Mouse (Mus musculus): ENCODE measurements around the gene Akap12.
A peak's percentile ranks its signal among the peaks of the same experiment; 100 is the strongest.

Akap12 gene

DNA sequence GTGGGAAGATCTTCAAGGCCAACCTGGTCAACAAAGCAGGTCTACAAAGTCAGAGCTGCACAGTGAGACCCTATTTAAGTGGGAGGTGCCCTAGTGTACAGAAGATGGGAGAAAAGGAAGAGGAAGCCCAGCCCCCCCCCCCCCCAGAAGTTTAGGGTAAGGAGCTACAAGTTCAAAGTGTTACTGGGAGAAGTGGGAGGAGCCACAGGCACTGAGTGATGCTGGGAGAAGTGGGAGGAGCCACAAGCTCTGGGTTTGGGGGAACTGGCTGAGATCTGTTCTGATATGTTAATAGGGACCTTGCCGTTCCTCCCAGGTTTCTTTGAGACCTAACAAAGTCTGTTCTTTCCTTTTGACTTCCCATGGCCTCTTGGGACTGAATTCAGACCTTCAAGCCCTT is 18.6 kb downstream of the Akap12 start:
- no peak for DNase-seq (ENCODE audit: low spot score in 2 of 2)

DNA sequence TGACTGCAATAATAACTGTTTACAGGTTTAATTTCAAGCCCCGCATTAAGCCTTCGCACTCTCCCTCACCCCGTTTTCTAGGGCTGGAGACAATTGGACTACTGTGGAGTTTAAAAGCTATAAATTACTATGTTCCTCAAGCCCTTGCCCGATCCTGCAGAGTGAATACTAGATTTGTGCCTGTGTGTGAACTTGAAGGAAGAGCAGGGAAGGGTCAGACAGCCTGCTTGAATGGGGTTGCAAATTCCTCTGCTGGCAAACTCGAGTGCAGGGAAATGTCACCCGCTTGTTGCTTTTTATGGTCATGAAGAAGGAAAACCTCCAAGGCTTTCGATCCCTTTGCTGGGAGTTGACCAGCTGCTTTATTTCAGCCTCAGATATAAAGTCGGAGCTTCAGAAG is 19.6 kb downstream of the Akap12 start:
- DNase-seq (ENCODE audit: low spot score in 2 of 2), result no peak

DNA sequence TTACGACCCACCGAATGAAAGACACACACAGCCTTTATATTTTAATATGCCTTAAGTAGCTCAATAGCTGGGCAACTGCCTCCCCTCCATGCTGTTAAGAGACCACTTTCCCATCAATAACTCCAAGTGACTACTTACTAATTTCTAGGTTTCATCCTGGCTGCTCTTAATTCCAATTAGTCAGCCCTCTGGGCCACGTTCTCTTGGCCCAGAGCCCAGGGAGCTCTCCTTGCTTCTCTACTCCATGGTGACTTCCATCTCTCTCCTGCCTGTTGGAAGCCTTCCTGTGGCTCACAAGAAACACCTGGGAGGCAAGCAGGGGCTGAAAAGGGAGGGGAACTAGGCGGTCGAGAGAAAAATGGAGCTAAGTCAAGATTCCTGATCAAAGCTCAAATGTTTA is 23.0 kb downstream of the Akap12 start:
- no peak for DNase-seq (ENCODE audit: low spot score in 2 of 2)

DNA sequence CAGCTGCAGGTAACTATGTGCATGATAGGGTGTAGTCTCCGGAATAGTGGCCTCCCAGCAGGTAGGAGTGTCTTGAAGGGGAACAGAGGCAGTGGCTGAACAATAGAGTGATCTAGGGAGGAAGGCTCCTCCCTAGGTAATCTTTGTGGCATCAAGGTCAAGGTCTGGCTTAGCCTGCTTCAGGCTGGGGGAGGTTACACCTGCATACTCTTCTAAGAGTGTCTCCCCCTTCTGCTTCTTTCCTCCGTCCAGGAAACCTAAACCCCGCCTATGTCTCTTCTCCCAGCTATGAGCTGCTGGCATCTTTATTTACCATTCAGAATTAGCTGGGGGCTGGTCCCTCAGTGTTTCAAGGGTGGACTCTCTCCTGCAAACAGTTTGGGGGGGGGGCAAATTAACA is 23.5 kb downstream of the Akap12 start:
- no peak for DNase-seq (ENCODE audit: low spot score in 2 of 2)

DNA sequence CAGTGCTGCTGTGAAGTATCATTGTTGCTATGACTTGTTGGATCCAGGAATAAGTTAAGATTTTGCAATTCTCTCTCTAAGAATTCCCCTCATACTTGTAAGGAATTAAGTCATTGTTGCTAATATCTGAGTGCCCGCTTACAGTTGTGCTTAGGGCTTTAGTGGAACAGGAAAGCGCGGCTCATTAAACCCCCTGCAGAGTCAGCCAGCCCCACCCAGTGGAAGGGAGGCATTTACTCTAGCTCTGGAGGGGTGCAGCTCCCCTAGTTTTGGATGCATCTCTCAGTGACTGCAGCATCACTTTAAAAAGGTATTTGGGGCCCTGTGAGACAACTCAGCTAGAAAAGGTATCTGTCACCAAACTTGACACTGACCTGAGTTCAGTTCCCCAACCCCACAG is 24.0 kb downstream of the Akap12 start:
- no peak for DNase-seq (ENCODE audit: low spot score in 2 of 2)

DNA sequence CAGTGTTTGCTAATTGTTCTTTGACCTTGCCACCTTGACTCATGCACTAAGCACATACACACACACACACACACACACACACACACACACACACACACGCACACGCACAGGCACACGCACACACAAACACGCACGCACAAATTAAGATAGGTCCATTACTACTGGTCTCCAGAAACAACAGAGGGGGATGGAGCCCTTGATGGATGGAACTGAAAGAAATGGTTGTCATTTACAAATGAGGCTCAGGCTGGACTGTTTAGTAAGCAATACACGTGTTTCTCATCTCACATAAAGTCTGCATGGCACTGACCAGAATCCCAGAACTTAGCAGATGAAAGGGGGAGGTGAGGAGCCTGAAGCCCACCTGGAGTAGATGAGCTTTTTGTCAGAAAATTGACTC is 24.4 kb downstream of the Akap12 start:
- no peak for DNase-seq (ENCODE audit: low spot score in 2 of 2)

DNA sequence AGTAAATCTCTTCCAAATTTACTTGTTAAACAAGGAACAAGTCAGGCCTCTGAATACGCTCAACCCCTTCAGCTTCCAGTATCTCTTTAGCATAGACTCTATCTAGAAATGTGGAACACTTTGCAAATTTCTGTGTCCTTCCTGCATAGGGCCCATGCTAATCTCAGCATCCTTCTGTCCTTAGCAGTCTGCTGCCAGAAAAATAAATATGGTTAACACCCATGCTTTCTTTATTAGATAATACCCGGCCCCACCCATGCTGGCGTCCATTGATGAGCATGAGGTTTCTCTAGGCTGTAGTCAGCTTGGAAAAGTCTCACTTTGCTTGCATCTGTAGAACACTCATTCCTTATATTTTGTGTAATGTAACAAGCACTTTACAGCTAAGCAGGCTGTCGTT is 27.2 kb downstream of the Akap12 start:
- no peak for DNase-seq (ENCODE audit: low spot score in 2 of 2)

DNA sequence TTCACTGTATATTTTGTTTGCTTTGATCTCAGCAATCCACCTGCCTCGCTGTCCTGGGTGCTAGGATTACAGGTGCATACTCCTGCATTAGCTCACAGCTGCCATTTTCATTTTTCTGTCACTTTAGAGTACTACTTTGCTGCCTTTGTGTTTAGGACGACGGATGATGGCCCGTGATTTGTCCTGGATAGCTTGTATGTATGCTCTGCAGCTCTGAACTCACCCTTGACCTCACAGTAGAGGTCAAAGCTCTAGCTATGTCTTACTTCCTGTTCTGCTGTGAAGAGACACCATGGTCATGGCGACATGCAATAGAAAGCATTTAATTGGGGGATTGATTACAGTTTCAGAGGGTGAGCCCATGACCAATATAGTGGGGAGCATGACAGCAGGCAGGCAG is 37.4 kb downstream of the Akap12 start:
- no peak for DNase-seq (ENCODE audit: low spot score in 2 of 2)

DNA sequence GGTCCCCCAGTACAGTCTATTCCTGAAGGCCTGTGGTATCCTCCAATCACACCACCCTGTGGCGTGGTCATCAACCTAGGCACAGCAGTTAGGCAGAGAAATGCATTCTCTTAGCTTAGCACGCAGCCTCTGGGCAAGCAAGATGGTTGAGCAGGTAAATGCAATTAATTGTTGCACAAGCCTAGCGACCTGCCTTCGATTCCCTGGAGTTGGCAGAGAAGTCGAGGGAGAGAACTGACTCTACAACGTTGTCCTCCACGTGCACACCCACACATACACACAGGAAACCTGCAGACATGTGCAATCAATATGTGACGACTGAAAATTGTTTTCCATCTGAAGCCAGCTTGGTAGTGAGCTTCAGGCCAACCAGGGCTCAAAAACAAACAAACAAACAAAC is 57.7 kb downstream of the Akap12 start:
- DNase-seq (ENCODE audit: low spot score in 2 of 2), result no peak

DNA sequence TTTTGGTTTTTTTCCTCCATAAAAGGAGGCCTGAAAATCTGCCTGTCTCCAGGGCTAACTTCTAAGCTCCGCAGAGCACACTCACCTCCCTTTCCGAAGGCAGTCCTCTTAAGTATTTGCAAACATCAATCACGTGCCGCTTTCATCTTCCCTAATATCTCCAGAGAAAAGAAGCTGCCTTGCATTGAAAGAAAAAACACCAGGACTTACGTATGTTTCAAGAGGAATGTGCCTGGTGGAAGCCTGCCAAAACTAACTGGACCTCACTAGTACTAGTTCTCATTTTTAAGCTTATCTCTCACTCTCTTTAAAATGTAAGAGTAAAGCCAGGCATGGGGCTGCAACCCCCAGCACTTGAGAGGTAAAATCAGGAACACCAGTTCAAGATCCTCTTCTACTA is 59.4 kb downstream of the Akap12 start:
- no peak for DNase-seq (ENCODE audit: low spot score in 2 of 2)

DNA sequence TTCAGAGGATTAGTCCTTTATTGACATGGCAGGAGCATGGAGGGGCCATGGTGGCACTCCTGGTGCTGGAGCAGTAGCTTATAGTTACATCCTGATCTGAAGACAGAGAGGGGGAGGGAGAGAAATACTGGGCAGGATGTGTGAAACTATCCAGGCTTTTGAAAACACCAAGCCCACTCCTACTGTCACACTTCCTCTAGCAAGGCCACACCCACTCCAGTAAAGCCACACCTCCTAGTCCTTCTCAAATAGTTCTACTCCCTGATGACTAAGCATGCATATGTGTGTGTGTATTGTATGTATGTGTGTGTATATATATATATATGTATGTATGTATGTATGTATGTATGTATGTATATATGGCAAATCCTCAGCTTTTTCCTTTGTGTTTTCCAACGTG is 61.5 kb downstream of the Akap12 start:
- DNase-seq (ENCODE audit: low spot score in 2 of 2), result no peak

DNA sequence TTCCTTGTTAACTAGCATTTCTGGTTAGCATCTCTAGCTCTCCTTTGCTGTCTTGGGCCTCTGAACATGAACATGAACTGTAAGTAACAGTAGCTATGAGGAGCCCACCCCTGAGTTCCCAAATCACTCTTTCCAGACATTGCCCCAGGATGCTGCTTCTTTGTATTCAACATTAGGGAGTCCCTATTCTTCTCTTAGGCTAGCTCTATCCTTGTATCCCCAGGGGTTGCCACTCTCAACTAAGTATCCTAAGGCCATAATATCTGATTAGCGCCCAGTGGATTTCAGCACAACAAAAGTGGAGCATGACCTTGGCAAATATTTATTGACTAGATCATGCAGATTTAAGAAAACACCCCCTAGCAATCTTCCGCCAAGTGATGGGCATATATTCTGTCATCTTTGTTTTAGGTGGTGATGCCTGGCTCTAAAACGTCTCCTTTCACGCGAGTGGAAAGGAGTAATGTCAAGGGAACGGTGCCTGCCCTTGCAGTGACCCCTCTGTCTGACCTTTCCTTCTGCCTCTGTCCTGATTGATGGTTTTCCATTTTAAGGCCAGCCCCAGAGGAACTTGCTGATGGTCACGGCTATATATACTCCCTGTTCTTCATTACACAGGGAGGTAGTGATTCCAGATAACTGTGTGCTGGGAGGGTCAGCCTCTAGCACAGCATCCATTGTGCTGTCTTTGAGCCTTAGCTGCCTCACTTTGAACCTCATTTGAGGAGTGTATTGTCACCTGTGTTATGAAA is 66.2 kb downstream of the Akap12 start:
- no peak for DNase-seq (ENCODE audit: low spot score in 2 of 2)

DNA sequence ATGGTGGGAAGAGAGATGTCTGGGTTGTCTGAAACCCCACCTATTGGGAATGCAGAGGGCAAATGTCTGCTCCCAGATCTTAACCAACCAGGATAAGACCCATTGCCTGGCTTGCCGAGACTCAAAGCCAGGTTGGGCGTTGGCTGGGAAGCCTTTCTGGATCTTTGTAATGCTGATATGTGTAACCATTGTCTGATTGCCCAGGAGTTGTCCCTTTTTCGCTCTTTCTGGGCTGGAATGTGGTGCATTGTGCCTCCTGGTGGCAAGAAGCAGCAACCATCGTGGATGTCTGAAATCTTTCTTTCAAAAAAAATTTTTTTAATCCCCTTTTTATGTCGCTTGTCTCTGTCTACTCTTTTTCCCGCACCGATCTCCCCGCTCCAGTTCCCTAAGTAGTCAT is 67.1 kb downstream of the Akap12 start:
- DNase-seq (ENCODE audit: low spot score in 2 of 2), result peak; percentile 31 to 49

DNA sequence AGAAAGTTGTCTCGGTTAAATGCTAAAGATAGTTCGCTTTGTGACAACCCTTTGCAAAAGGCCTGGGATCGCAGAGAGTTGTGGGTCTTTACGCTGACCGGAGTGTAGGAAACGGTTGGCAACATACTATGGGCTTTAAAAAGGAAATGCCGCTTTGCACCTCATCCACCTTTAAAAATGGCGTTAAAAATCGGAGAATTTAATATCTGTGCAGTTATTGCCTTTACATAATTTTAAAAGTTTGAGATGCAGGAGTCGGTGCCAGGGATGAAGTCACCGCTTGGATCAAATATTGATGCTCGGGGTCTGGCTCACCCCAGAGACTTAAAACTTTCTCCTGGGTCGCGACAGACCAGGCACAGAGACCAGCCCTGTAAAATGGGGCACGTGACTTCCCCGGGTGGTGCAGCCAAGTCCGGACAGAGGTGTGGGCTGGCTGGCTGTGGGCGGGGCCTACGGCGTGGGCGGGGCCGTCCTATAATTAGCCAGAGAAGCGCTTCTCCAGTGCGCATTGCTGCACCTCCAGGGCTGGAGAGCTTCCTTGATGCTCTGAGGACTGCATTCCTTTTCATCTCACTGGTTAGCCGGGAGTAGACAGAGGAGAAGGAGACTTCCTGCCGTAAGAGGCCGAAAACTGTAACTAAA is 68.0 kb downstream of the Akap12 start:
- peak; percentile 60 to 61 for DNase-seq (ENCODE audit: low spot score in 2 of 2)

DNA sequence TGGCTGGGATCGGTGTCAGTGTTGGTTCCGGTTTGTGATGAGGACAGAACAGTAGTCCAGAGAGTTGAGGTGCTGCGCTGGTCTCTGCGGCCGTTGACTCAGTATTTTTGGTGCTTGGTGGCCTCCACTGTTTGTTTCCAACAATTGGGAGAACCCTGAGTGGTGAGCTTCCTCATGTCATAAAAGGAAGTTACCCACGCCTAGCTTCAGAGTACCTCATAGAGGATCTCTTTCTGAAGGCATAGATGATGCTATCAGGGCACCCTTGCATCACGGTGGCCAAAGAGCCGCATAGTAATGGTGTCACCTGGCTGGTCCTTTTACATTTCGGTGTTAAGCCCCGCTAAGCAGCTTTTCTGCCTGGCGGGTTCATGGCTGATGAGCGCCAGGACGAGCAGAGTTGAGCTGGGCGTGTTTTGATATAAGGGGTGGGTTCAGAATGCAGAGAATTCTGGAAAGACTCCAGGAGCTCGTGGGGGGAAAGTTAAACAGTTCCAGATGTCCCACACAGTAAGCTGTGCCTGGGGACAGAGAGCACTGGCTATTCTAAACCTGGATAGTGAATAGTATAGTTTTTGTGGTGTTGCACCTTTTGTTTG is 72.8 kb downstream of the Akap12 start:
- no peak for DNase-seq (ENCODE audit: low spot score in 2 of 2)

DNA sequence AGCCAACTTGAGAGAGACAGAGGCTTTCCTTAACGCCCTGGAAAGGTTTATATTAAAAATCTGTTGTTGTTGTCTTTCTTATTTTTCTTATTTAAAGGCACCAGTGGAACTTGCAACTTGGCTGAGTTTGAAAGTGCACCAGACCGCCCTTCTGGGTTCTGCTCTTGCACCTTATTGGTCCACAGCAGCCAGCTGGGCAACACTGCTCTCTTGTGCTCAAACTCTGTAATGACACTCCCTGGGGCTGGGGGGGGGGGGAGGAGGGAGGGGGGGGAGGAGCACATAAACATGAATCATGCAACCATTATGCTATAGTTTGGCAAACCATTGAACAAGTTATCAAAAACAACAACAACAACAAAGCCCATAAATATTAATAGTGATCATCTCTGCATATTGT is 75.2 kb downstream of the Akap12 start:
- no peak for DNase-seq (ENCODE audit: low spot score in 2 of 2)

DNA sequence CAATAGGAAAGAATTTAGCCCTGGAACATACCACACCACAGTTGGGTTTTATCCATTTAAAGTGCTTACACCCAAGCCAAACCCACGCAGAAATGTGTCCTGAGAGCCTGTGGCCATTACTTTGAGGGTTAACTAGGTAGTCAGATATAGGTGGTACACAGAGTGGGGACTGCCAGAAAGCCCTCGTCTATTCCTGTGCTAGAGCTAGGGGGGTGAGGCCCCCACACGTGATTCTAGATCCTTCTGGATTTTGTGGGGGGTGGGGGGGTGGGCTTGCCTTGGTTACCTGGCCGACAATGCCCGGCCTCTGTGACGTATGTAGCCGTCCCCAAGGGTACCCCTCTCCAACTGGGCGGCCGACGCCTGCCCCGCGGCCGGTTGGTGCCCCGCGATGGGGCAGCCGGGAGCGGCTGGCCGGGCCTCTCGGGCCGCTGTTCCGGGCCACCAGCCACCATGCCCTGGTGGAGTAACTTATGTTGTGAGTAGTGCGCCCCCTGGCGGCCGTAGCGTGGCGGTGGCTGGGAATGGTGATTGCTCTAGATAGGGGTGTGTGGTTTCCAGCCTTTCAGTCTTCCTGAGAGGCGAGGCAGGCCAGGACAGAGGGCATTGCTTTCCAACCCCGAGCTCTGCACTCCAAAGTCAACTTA is 80.4 kb downstream of the Akap12 start:
- peak; percentile 83 to 88 for DNase-seq (ENCODE audit: low spot score in 2 of 2)

DNA sequence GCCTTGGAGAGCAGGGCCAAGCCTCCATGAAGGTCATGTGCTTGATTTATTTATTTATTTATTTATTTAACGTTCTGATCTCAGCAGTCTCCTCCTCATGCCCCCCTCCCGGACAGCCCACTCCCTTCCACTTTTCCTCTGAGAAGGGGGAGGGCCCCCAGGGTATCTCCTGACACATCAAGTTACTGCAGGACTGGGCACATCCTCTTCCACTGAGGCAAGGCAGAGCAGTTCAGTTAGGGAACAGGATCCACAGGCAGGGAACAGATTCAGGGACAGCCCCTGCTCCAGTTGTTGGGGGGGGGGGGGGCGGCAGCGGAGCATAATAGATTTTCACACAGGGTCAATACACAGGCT is 80.9 kb downstream of the Akap12 start:
- DNase-seq (ENCODE audit: low spot score in 2 of 2), result no peak

DNA sequence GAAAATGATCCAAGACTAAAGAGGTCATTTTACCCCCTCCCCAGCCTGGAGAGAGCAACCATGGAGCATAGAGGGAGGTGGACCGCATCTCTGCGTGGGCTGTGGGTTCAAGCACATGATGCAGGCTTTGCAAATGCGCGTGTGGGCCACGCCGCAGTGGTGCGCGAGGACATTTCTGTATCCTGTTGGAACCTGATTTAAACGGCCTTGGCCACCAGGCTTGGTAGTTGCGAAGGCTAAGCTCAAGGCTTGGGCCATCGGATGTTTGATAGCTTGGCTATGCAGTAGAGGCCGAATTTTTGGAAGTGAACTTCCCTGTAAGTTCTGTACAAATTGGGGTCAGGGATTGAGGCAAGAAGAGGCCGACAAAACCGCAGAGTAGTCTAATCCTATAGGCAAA is 81.4 kb downstream of the Akap12 start:
- DNase-seq (ENCODE audit: low spot score in 2 of 2), result no peak

DNA sequence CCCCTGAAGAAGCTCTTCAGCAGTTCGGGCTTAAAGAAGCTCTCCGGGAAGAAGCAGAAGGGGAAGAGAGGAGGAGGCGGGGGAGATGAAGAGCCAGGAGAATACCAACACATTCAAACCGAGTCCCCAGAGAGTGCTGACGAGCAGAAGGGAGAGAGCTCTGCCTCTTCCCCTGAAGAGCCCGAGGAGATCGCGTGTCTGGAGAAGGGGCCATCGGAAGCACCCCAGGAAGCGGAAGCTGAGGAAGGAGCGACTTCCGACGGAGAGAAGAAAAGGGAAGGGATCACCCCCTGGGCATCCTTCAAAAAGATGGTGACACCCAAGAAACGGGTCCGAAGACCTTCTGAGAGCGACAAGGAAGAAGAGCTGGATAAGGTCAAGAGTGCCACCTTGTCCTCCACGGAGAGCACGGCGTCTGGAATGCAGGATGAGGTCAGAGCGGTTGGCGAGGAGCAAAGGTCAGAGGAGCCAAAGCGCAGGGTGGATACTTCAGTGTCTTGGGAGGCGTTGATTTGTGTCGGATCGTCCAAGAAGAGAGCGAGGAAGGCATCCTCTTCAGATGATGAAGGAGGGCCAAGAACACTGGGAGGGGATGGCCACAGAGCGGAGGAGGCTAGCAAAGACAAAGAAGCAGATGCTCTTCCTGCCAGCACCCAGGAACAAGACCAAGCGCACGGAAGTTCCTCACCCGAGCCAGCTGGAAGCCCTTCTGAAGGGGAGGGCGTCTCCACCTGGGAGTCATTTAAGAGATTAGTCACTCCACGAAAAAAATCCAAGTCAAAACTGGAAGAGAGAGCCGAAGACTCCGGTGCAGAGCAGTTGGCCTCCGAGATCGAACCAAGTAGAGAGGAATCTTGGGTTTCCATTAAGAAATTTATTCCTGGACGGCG is 88.4 kb downstream of the Akap12 start:
- no peak for DNase-seq (ENCODE audit: low spot score in 2 of 2)

DNA sequence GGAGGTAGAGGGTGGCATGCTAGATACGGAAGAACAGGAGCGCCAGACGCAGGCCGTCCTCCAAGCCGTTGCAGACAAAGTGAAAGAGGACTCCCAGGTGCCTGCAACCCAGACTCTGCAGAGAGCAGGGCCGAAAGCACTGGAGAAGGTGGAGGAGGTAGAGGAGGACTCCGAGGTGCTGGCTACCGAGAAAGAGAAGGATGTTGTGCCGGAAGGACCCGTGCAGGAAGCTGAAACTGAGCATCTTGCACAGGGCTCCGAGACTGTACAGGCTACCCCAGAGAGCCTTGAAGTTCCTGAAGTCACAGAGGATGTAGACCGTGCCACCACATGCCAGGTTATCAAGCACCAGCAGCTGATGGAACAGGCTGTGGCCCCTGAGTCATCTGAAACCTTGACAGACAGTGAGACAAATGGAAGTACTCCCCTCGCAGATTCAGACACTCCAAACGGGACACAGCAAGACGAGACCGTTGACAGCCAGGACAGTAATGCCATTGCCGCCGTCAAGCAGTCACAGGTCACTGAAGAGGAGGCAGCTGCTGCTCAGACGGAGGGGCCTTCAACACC is 89.8 kb downstream of the Akap12 start:
- no peak for DNase-seq (ENCODE audit: low spot score in 2 of 2)

DNA sequence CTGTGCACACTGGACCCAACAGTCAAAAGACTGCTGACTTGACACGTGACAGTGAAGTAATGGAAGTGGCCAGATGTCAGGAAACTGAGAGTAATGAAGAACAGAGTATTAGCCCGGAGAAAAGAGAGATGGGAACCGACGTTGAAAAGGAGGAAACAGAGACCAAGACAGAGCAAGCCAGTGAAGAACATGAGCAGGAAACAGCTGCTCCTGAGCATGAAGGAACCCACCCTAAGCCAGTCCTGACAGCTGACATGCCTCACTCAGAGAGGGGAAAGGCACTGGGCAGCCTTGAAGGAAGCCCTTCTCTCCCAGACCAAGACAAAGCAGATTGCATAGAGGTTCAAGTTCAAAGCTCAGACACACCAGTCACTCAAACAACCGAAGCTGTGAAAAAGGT is 90.5 kb downstream of the Akap12 start:
- no peak for DNase-seq (ENCODE audit: low spot score in 2 of 2)
